Mouse (Mus musculus): ENCODE data around the gene Ncam1. TPM values are rescaled to one million over a fixed set of nuclear protein-coding genes. Genes with fewer than 3 reads are reported as not detected.

The Ncam1 gene
- total RNA-seq, 2 experiments from 2014 or later = 15.0 to 15.2 TPM

- no peak for DNase-seq
- intact Hi-C loops (cut with DNase I) = no loop called here
Measured at GRCm38 (mm10) chr9:49524721-49525120, 274.0 kb downstream of the Ncam1 start.

GRCm38 (mm10) chr9:49523881-49524280 lies 274.8 kb downstream of the Ncam1 start:
- intact Hi-C loops (cut with DNase I) = no loop called here
- DNase-seq = no peak

- no peak for DNase-seq
- intact Hi-C loops (cut with DNase I) = no loop called here
Measured at GRCm38 (mm10) chr9:49514306-49514705, 284.4 kb downstream of the Ncam1 start.

GRCm38 (mm10) chr9:49510666-49511065 lies 288.1 kb downstream of the Ncam1 start:
- no peak for DNase-seq
- intact Hi-C loops (cut with DNase I) = no loop called here

GRCm38 (mm10) chr9:49509628-49510027 lies 289.1 kb downstream of the Ncam1 start:
- intact Hi-C loops (cut with DNase I) = no loop called here

GRCm38 (mm10) chr9:49509094-49509493 lies 289.6 kb downstream of the Ncam1 start:
- DNase-seq = no peak
- intact Hi-C loops (cut with DNase I) = no loop called here

More at GRCm38 (mm10) chr9:49509628-49510027, 289.1 kb downstream of the Ncam1 start:
- no peak for DNase-seq

- DNase-seq = no peak
- intact Hi-C loops (cut with DNase I) = no loop called here
Measured at GRCm38 (mm10) chr9:49507829-49508585, 290.7 kb downstream of the Ncam1 start.

GRCm38 (mm10) chr9:49504658-49505057 lies 294.1 kb downstream of the Ncam1 start:
- intact Hi-C loops (cut with DNase I) = no loop called here
- no peak for DNase-seq

GRCm38 (mm10) chr9:49502245-49502644 lies 296.5 kb downstream of the Ncam1 start:
- intact Hi-C loops (cut with DNase I) = no loop called here
- DNase-seq = no peak

- intact Hi-C loops (cut with DNase I) = no loop called here
Measured at GRCm38 (mm10) chr9:49499878-49500277, 298.8 kb downstream of the Ncam1 start.

GRCm38 (mm10) chr9:49493979-49494649 lies 304.6 kb downstream of the Ncam1 start:
- intact Hi-C loops (cut with DNase I) = loop anchor here (1.0 to 5.0 kb wide), 3 partner anchors 678 to 1033 kb away; partner anchors contain the start of gene Pts
- peak; percentile 57 to 78 for DNase-seq

More at GRCm38 (mm10) chr9:49499878-49500277, 298.8 kb downstream of the Ncam1 start:
- DNase-seq = no peak

GRCm38 (mm10) chr9:49490609-49491008 lies 308.1 kb downstream of the Ncam1 start:
- intact Hi-C loops (cut with DNase I) = loop anchor here (5.0 kb wide), 1 partner anchor 1037 kb away; the partner anchor contains the start of gene Pts
- DNase-seq = no peak

GRCm38 (mm10) chr9:49488912-49489895 lies 309.5 kb downstream of the Ncam1 start:
- intact Hi-C loops (cut with DNase I) = loop anchor here (1.0 kb wide), 2 partner anchors 242 to 408 kb away; partner anchors contain the start of gene Tmprss5
- DNase-seq = peak; percentile 88 to 94

GRCm38 (mm10) chr9:49488258-49488657 lies 310.5 kb downstream of the Ncam1 start:
- DNase-seq = no peak

GRCm38 (mm10) chr9:49487657-49487943 lies 311.1 kb downstream of the Ncam1 start:
- intact Hi-C loops (cut with DNase I) = no loop called here
- DNase-seq = no peak

More at GRCm38 (mm10) chr9:49488258-49488657, 310.5 kb downstream of the Ncam1 start:
- intact Hi-C loops (cut with DNase I) = no loop called here

GRCm38 (mm10) chr9:49486805-49487656 lies 311.7 kb downstream of the Ncam1 start:
- intact Hi-C loops (cut with DNase I) = no loop called here
- no peak for DNase-seq

GRCm38 (mm10) chr9:49485892-49486311 lies 312.8 kb downstream of the Ncam1 start, which contains the start of gene Ttc12:
Gene Ttc12, minus strand, starts transcription at chr9:49486225.
- intact Hi-C loops (cut with DNase I) = no loop called here

GRCm38 (mm10) chr9:49485250-49485891 lies 313.4 kb downstream of the Ncam1 start:
- intact Hi-C loops (cut with DNase I) = no loop called here
- peak; percentile 25 to 53 for DNase-seq

More at GRCm38 (mm10) chr9:49485892-49486311, 312.8 kb downstream of the Ncam1 start, which contains the start of gene Ttc12:
- peak; percentile 86 to 87 for DNase-seq

- DNase-seq = peak in 1 of 2 experiments; percentile 27
- intact Hi-C loops (cut with DNase I) = no loop called here
Measured at GRCm38 (mm10) chr9:49483316-49483715, 315.4 kb downstream of the Ncam1 start.
